Mouse (Mus musculus) hindbrain, postnatal 0 days (tissue): ENCODE measurements around the gene Orc3. TPM values are rescaled to one million over a fixed set of nuclear protein-coding genes. Genes with fewer than 3 reads are reported as not detected.

ENCODE experiments used
- ATAC-seq: fragments of 200-750 bp; cut with Nextera tagmentation; 2 replicates; pipeline ENCODE4 v1.8.0; 2017; ENCODE audit warnings: mild to moderate bottlenecking, moderate TSS enrichment, moderate library complexity
- DNase-seq: peaks from one replicate; pipeline ENCODE4 v3.0.0-alpha.2; 2015; ENCODE audit warnings: low spot score
- H3K27ac ChIP-seq: fragments of 300-500 bp; sonication (generic); 2 replicates; pipeline ENCODE4 v1.5.1; 2014; ENCODE audit warnings: mild to moderate bottlenecking
- H3K27me3 ChIP-seq: fragments of 300-500 bp; sonication (generic); 2 replicates; pipeline ENCODE4 v1.6.1; 2014; ENCODE audit warnings: low read length, mixed read lengths; ENCODE audit not compliant: insufficient read depth
- H3K36me3 ChIP-seq: fragments of 300-500 bp; sonication (generic); 2 replicates; pipeline ENCODE4 v1.6.1; 2014; ENCODE audit warnings: low read length, mixed read lengths; ENCODE audit not compliant: insufficient read depth
- H3K4me1 ChIP-seq: fragments of 300-500 bp; sonication (generic); 2 replicates; pipeline ENCODE4 v1.6.1; 2014; ENCODE audit warnings: antibody characterized with exemption, low read length, mixed read lengths; ENCODE audit not compliant: insufficient read depth
- H3K4me2 ChIP-seq: fragments of 300-500 bp; sonication (generic); 2 replicates; pipeline ENCODE4 v1.6.1; 2014; ENCODE audit warnings: low read depth, mild to moderate bottlenecking, low read length, moderate library complexity, mixed read lengths
- H3K4me3 ChIP-seq: fragments of 300-500 bp; sonication (generic); 2 replicates; pipeline ENCODE4 v1.5.1; 2014; ENCODE audit warnings: low read length
- H3K9ac ChIP-seq: fragments of 300-500 bp; sonication (generic); replicated peaks from 2 replicates; pipeline ENCODE4 v1.6.1; 2014; ENCODE audit warnings: mild to moderate bottlenecking, low read length, moderate library complexity, mixed read lengths
- H3K9me3 ChIP-seq: fragments of 300-500 bp; sonication (generic); 2 replicates; pipeline ENCODE4 v1.6.1; 2016; ENCODE audit warnings: low read length, mixed read lengths
- CTCF ChIP-seq: IDR thresholded peaks from 2 replicates; pipeline ENCODE4 v1.5.1; 2016; ENCODE audit warnings: antibody characterized with exemption, control low read depth, low read depth
- WGBS: fragments of 180-500 bp; shearing (Covaris S2); extraction: QIAGEN DNeasy Blood & Tissue Kit; methylation state at CpG from one replicate; pipeline ENCODE4 v1.1.7; 2014; 5-methylcytosine and 5-hydroxymethylcytosine counted together
- polyA plus RNA-seq: library from polyadenylated mRNA; unstranded; fragments of >200 nt; fragmentation: Nextera tagmentation; extraction: Ambion mirVana; gene quantifications from 2 replicates; pipeline ENCODE4 v1.2.1, GENCODE M21; 2015
- total RNA-seq: library from RNA; depleted of rRNA; stranded (reverse); fragments of >200 nt; gene quantifications from 2 replicates; pipeline ENCODE4 v1.2.3, GENCODE M21; 2014; rRNA removed

Gene Orc3
- total RNA-seq: 68.0 and 68.9 TPM in 2 replicates
- polyA plus RNA-seq: 61.8 and 61.9 TPM in 2 replicates

DNA sequence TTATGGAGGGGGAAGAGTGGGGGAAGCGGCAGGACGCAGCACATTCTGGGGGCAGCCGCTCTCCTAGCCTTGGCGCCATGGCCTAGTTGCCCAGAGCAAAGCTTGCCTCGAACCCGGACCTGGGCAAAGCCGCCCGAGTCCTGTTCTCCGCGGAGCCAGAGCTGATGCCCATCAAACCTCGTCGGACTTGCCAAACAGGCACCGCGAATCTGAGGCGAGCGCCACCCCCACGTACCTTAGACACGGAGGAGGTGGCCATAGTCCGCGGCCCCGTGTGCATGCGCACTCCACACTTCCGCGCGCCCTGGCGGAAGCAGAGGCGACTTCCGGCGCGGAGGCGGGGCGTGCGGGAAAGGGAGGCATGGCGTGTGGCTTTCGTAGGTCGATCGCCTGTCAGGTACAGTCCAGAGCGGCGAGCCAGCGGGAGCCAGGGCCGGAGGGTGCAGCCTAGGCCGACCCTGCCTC is at the start of gene Orc3, which contains the start of gene Rars2:
Orc3 (minus strand) TSS at position 315 of the 465 bp plus-strand sequence.
Rars2 (plus strand) TSS at position 328 of the 465 bp plus-strand sequence.
- Histone ChIP-seq H3K9me3 (no peaks in the 10 kb centered on the region), H3K9ac (peak within 1 kb of the TSS; percentile 73), H3K4me1 (peaks cover 17% of the 10 kb centered on the region), H3K4me3 (peak within 1 kb of the TSS; percentile 65), H3K4me2 (peak within 1 kb of the TSS; percentile 82), H3K36me3 (0 out of 2 replicates have a peak, but pooled peaks cover 2% of the 10 kb centered on the region), H3K27ac (peak within 1 kb of the TSS; percentile 88), H3K27me3 (no peaks in the 10 kb centered on the region)
- peak; percentile 95 for DNase-seq
- 0% methylated on average over 42 of the region's 42 CpGs for WGBS
- ATAC-seq: peak; percentile 99
- peak; percentile 59 for TF ChIP-seq CTCF

- H3K4me2 ChIP-seq: no peak overlapping the region
- peaks cover 44% of the 10 kb centered on the region for H3K36me3 ChIP-seq
- WGBS: 91% methylated on average over 6 of the region's 6 CpGs
- H3K27me3 ChIP-seq: no peaks in the 10 kb centered on the region
- H3K4me3 ChIP-seq: no peak overlapping the region
- no peaks in the 10 kb centered on the region for H3K4me1 ChIP-seq
- TF ChIP-seq CTCF: no peak
- no peak overlapping the region for H3K27ac ChIP-seq
- no peak for DNase-seq
- H3K9ac ChIP-seq: no peak overlapping the region
- H3K9me3 ChIP-seq: no peaks in the 10 kb centered on the region
- 0 out of 2 replicates have a peak, but pooled peaks have one; percentile 32 for ATAC-seq
Measured at GRCm38 (mm10) chr4:34661927-34662326, 47.2 kb upstream of the Orc3 start.

GRCm38 (mm10) chr4:34661514-34661913 is 46.8 kb upstream of the Orc3 start:
- Histone ChIP-seq H3K4me1 (no peaks in the 10 kb centered on the region), H3K9me3 (no peaks in the 10 kb centered on the region), H3K27me3 (no peaks in the 10 kb centered on the region), H3K27ac (no peak overlapping the region), H3K4me3 (no peak overlapping the region), H3K4me2 (no peak overlapping the region), H3K36me3 (peaks cover 40% of the 10 kb centered on the region), H3K9ac (no peak overlapping the region)
- DNase-seq (no peak), ATAC-seq (no peak)
- no peak for TF ChIP-seq CTCF
- 100% methylated on average over 2 of the region's 2 CpGs for WGBS

DNA sequence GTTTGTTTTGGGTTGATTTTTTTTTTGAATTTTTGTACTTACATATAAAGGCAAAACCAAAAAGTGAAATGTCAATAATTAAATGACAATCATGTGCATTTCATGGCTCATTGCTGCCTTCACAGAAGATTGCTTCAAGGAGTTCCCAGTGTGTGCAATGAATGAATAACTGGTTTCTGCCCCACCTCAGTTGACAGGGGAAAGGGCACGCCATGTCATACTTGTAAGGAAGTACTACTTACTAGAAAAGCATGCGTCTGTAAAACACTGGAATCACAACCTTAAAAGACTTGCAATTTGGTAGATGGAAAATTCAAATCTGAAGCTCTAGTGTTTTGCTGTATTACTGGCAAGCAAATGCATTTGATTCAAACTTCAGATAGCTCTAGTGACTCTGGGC is 44.3 kb upstream of the Orc3 start:
- no peaks in the 10 kb centered on the region for H3K27me3 ChIP-seq
- no peaks in the 10 kb centered on the region for H3K9me3 ChIP-seq
- ATAC-seq: no peak
- no peak for TF ChIP-seq CTCF
- H3K4me2 ChIP-seq: no peak overlapping the region
- H3K4me3 ChIP-seq: no peak overlapping the region
- H3K9ac ChIP-seq: no peak overlapping the region
- H3K4me1 ChIP-seq: no peaks in the 10 kb centered on the region
- peaks cover 50% of the 10 kb centered on the region for H3K36me3 ChIP-seq
- DNase-seq: no peak
- 90% methylated on average over 2 of the region's 2 CpGs for WGBS
- H3K27ac ChIP-seq: no peak overlapping the region

- ATAC-seq: no peak
- DNase-seq: no peak
Measured at GRCm38 (mm10) chr4:34656101-34656500, 41.4 kb upstream of the Orc3 start.

GRCm38 (mm10) chr4:34653179-34653578 is 38.4 kb upstream of the Orc3 start:
- no peak for DNase-seq
- peaks cover 39% of the 10 kb centered on the region for H3K36me3 ChIP-seq
- TF ChIP-seq CTCF: no peak
- no peaks in the 10 kb centered on the region for H3K9me3 ChIP-seq
- no peaks in the 10 kb centered on the region for H3K4me1 ChIP-seq
- ATAC-seq: no peak
- H3K27ac ChIP-seq: no peak overlapping the region
- no peaks in the 10 kb centered on the region for H3K27me3 ChIP-seq
- no peak overlapping the region for H3K9ac ChIP-seq
- H3K4me2 ChIP-seq: no peak overlapping the region
- 93% methylated on average over 7 of the region's 7 CpGs for WGBS
- H3K4me3 ChIP-seq: no peak overlapping the region

More at GRCm38 (mm10) chr4:34656101-34656500, 41.4 kb upstream of the Orc3 start:
- Histone ChIP-seq H3K4me3 (no peak overlapping the region), H3K9ac (no peak overlapping the region), H3K27ac (no peak overlapping the region), H3K4me1 (no peaks in the 10 kb centered on the region), H3K4me2 (no peak overlapping the region), H3K27me3 (no peaks in the 10 kb centered on the region), H3K9me3 (no peaks in the 10 kb centered on the region), H3K36me3 (peaks cover 49% of the 10 kb centered on the region)
- TF ChIP-seq CTCF: no peak
- WGBS: 99% methylated on average over 10 of the region's 10 CpGs

DNA sequence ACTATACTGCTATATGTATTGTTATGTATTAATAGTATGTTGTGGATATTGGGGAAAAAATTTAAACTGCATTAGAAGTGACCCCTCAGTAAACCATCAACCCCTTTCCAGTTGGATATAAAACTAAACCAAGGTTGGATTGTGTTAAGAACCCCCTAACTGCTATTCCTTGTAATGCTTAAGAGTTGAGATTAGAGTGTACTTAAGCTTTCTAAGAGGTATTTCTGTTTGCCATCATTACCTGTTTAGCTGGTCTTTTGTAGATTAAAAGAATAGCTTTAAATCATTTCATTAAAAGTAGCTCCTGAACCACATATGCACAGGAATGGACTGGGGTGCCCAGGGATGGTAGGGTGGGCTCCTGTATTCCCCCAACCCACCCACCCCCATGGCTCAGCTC is 30.0 kb upstream of the Orc3 start:
- Histone ChIP-seq H3K9ac (no peak overlapping the region), H3K4me3 (no peak overlapping the region), H3K4me2 (no peak overlapping the region), H3K9me3 (no peaks in the 10 kb centered on the region), H3K27ac (no peak overlapping the region), H3K27me3 (no peaks in the 10 kb centered on the region), H3K4me1 (no peaks in the 10 kb centered on the region), H3K36me3 (peaks cover 46% of the 10 kb centered on the region)
- no peak for TF ChIP-seq CTCF
- DNase-seq: no peak
- no peak for ATAC-seq
